Mouse (Mus musculus): ENCODE measurements at regions not wholly inside any gene's neighbourhood (a gene's known extent, or its start where the extent isn't known, plus 50 kb on each side); places are given as distances from the start of the nearest gene placed in this dataset.

GRCm38 (mm10) chr3:137795754-137796315, 68.5 kb upstream of the H2afz start:
- in situ Hi-C loops (cut with MboI, MseI), result no loop called here

GRCm38 (mm10) chr3:137798769-137799168, 65.5 kb upstream of the H2afz start:
- in situ Hi-C loops (cut with MboI, MseI), result no loop called here

- in situ Hi-C loops (cut with MboI, MseI), result no loop called here
Measured at GRCm38 (mm10) chr3:137801402-137802020, 62.8 kb upstream of the H2afz start.

GRCm38 (mm10) chr3:137807423-137807822, 56.9 kb upstream of the H2afz start:
- in situ Hi-C loops (cut with MboI, MseI), result no loop called here

GRCm38 (mm10) chr3:137807913-137808684, 56.2 kb upstream of the H2afz start:
- in situ Hi-C loops (cut with MboI, MseI), result no loop called here

- in situ Hi-C loops (cut with MboI, MseI), result no loop called here
Measured at GRCm38 (mm10) chr3:137810123-137810522, 54.2 kb upstream of the H2afz start.
